Mouse (Mus musculus): Measurements from ENCODE around the gene Sult6b1.

The Sult6b1 gene

GRCm38 (mm10) chr17:78906892-78907291 lies at the start of gene Sult6b1:
Gene Sult6b1, minus strand, starts transcription at chr17:78906992.
- no peak for DNase-seq

GRCm38 (mm10) chr17:78953240-78953639 lies 46.4 kb upstream of the Sult6b1 start:
- DNase-seq = no peak

GRCm38 (mm10) chr17:78952070-78952469 lies 45.3 kb upstream of the Sult6b1 start:
- DNase-seq = no peak

GRCm38 (mm10) chr17:78951225-78951624 lies 44.4 kb upstream of the Sult6b1 start:
- no peak for DNase-seq

GRCm38 (mm10) chr17:78942579-78942978 lies 35.8 kb upstream of the Sult6b1 start:
- DNase-seq = no peak

- no peak for DNase-seq
Observed at GRCm38 (mm10) chr17:78938927-78939326, 32.1 kb upstream of the Sult6b1 start.

GRCm38 (mm10) chr17:78937229-78937853 lies 30.5 kb upstream of the Sult6b1 start:
- peak in 1 of 2 experiments; percentile 30 for DNase-seq

- DNase-seq = peak; percentile 98
Observed at GRCm38 (mm10) chr17:78936466-78937228, 29.9 kb upstream of the Sult6b1 start, which contains the start of the genes Cebpz and Ndufaf7. Gene Cebpz, minus strand, starts transcription at chr17:78937066. Gene Ndufaf7, plus strand, starts transcription at chr17:78937136.

- DNase-seq = no peak
Observed at GRCm38 (mm10) chr17:78935857-78936256, 29.1 kb upstream of the Sult6b1 start.

GRCm38 (mm10) chr17:78917696-78918095 lies 10.9 kb upstream of the Sult6b1 start:
- DNase-seq = no peak

- DNase-seq = no peak
Observed at GRCm38 (mm10) chr17:78916899-78917298, 10.1 kb upstream of the Sult6b1 start.

GRCm38 (mm10) chr17:78916369-78916813 lies 9.6 kb upstream of the Sult6b1 start, which contains the start of gene Cebpzos:
Gene Cebpzos, plus strand, starts transcription at chr17:78916500.
- DNase-seq = peak; percentile 94 to 95

GRCm38 (mm10) chr17:78915772-78916171 lies 9.0 kb upstream of the Sult6b1 start:
- no peak for DNase-seq

- no peak for DNase-seq
Observed at GRCm38 (mm10) chr17:78913921-78914320, 7.1 kb upstream of the Sult6b1 start.

- DNase-seq = peak; percentile 58 to 73
Observed at GRCm38 (mm10) chr17:78912861-78913281, 6.1 kb upstream of the Sult6b1 start.

- no peak for DNase-seq
Observed at GRCm38 (mm10) chr17:78909374-78909773, 2.6 kb upstream of the Sult6b1 start.

- no peak for DNase-seq
Observed at GRCm38 (mm10) chr17:78903158-78903557, 3.6 kb downstream of the Sult6b1 start.

- DNase-seq = peak in 1 of 2 experiments; percentile 56
Observed at GRCm38 (mm10) chr17:78895394-78895793, 11.4 kb downstream of the Sult6b1 start.

- no peak for DNase-seq
Observed at GRCm38 (mm10) chr17:78894991-78895390, 11.8 kb downstream of the Sult6b1 start.

GRCm38 (mm10) chr17:78891020-78891419 lies 15.8 kb downstream of the Sult6b1 start:
- no peak for DNase-seq

GRCm38 (mm10) chr17:78889184-78889583 lies 17.6 kb downstream of the Sult6b1 start:
- peak; percentile 96 to 97 for DNase-seq

GRCm38 (mm10) chr17:78888554-78888953 lies 18.2 kb downstream of the Sult6b1 start:
- peak; percentile 65 to 67 for DNase-seq

- no peak for DNase-seq
Observed at GRCm38 (mm10) chr17:78885286-78886065, 21.3 kb downstream of the Sult6b1 start.

Measured in cerebellum, postnatal 14 days (tissue).